Mouse (Mus musculus): ENCODE measurements around the gene Cox6b2. TPM values are rescaled to one million over a fixed set of nuclear protein-coding genes. Genes with fewer than 3 reads are reported as not detected.

Cox6b2 gene
- polyA plus RNA-seq, 1 experiment from 2014 or later, result 71.2 TPM

- Histone ChIP-seq H3K4me1 (ENCODE audit: insufficient read depth, low read length) (no peaks in the 10 kb centered on the region), H3K9me3 (ENCODE audit: low read length) (no peaks in the 10 kb centered on the region), H3K27me3 (ENCODE audit: insufficient read depth, low read length) (no peaks in the 10 kb centered on the region), H3K27ac (ENCODE audit: low read length) (no peak overlapping the region), H3K4me2 (replicated peaks; ENCODE audit: low read depth, low read length) (no peak overlapping the region), H3K36me3 (ENCODE audit: insufficient read depth, low read length) (no peaks in the 10 kb centered on the region), H3K4me3 (ENCODE audit: low read length) (no peak overlapping the region), H3K9ac (replicated peaks; ENCODE audit: low read length) (no peak overlapping the region)
- 37% methylated on average over 3 of the region's 3 CpGs for WGBS
- no peak for ATAC-seq (ENCODE audit: low FRiP score, low TSS enrichment)
These were observed 28.5 kb downstream of the Cox6b2 start for GRCm38 (mm10) chr7:4724359-4724758.

GRCm38 (mm10) chr7:4723508-4723907, 29.4 kb downstream of the Cox6b2 start:
- no peaks in the 10 kb centered on the region for H3K27me3 ChIP-seq (ENCODE audit: insufficient read depth, low read length)
- ATAC-seq (ENCODE audit: low FRiP score, low TSS enrichment), result peak; percentile 62
- H3K27ac ChIP-seq (ENCODE audit: low read length), result no peak overlapping the region
- no peaks in the 10 kb centered on the region for H3K9me3 ChIP-seq (ENCODE audit: low read length)
- 35% methylated on average over 12 of the region's 12 CpGs for WGBS
- no peaks in the 10 kb centered on the region for H3K4me1 ChIP-seq (ENCODE audit: insufficient read depth, low read length)
- peak overlapping the region; percentile 24; the same call in 1 of the 2 replicates for H3K4me3 ChIP-seq (ENCODE audit: low read length)
- no peak overlapping the region for H3K9ac ChIP-seq (replicated peaks; ENCODE audit: low read length)
- H3K4me2 ChIP-seq (replicated peaks; ENCODE audit: low read depth, low read length), result peak overlapping the region; percentile 48
- H3K36me3 ChIP-seq (ENCODE audit: insufficient read depth, low read length), result no peaks in the 10 kb centered on the region

GRCm38 (mm10) chr7:4719276-4719675, 33.6 kb downstream of the Cox6b2 start:
- 95% methylated on average over 3 of the region's 3 CpGs for WGBS
- Histone ChIP-seq H3K27me3 (ENCODE audit: insufficient read depth, low read length) (no peaks in the 10 kb centered on the region), H3K9me3 (ENCODE audit: low read length) (no peaks in the 10 kb centered on the region), H3K27ac (ENCODE audit: low read length) (no peak overlapping the region), H3K4me2 (replicated peaks; ENCODE audit: low read depth, low read length) (no peak overlapping the region), H3K9ac (replicated peaks; ENCODE audit: low read length) (no peak overlapping the region), H3K4me3 (ENCODE audit: low read length) (no peak overlapping the region), H3K36me3 (ENCODE audit: insufficient read depth, low read length) (0 out of 2 replicates have a peak, but pooled peaks cover 8% of the 10 kb centered on the region), H3K4me1 (ENCODE audit: insufficient read depth, low read length) (no peaks in the 10 kb centered on the region)
- no peak for ATAC-seq (ENCODE audit: low FRiP score, low TSS enrichment)

- Histone ChIP-seq H3K27me3 (ENCODE audit: insufficient read depth, low read length) (no peaks in the 10 kb centered on the region), H3K4me1 (ENCODE audit: insufficient read depth, low read length) (no peaks in the 10 kb centered on the region), H3K9me3 (ENCODE audit: low read length) (no peaks in the 10 kb centered on the region), H3K9ac (replicated peaks; ENCODE audit: low read length) (no peak overlapping the region), H3K4me2 (replicated peaks; ENCODE audit: low read depth, low read length) (no peak overlapping the region), H3K4me3 (ENCODE audit: low read length) (no peak overlapping the region), H3K36me3 (ENCODE audit: insufficient read depth, low read length) (peaks cover 15% of the 10 kb centered on the region; the same call in 1 of the 2 replicates), H3K27ac (ENCODE audit: low read length) (no peak overlapping the region)
- 52% methylated on average over 6 of the region's 6 CpGs for WGBS
- no peak for ATAC-seq (ENCODE audit: low FRiP score, low TSS enrichment)
These were observed 35.9 kb downstream of the Cox6b2 start for GRCm38 (mm10) chr7:4716955-4717354.

- no peaks in the 10 kb centered on the region for H3K9me3 ChIP-seq (ENCODE audit: low read length)
- no peaks in the 10 kb centered on the region for H3K4me1 ChIP-seq (ENCODE audit: insufficient read depth, low read length)
- H3K9ac ChIP-seq (replicated peaks; ENCODE audit: low read length), result no peak overlapping the region
- H3K27ac ChIP-seq (ENCODE audit: low read length), result no peak overlapping the region
- 90% methylated on average over 3 of the region's 3 CpGs for WGBS
- H3K36me3 ChIP-seq (ENCODE audit: insufficient read depth, low read length), result peaks cover 41% of the 10 kb centered on the region
- ATAC-seq (ENCODE audit: low FRiP score, low TSS enrichment), result no peak
- H3K4me2 ChIP-seq (replicated peaks; ENCODE audit: low read depth, low read length), result no peak overlapping the region
- no peaks in the 10 kb centered on the region for H3K27me3 ChIP-seq (ENCODE audit: insufficient read depth, low read length)
- H3K4me3 ChIP-seq (ENCODE audit: low read length), result no peak overlapping the region
These were observed 40.3 kb downstream of the Cox6b2 start for GRCm38 (mm10) chr7:4712594-4712993.

- Histone ChIP-seq H3K4me1 (ENCODE audit: insufficient read depth, low read length) (no peaks in the 10 kb centered on the region), H3K4me3 (ENCODE audit: low read length) (no peak overlapping the region), H3K4me2 (replicated peaks; ENCODE audit: low read depth, low read length) (no peak overlapping the region), H3K36me3 (ENCODE audit: insufficient read depth, low read length) (peaks cover 27% of the 10 kb centered on the region), H3K27me3 (ENCODE audit: insufficient read depth, low read length) (no peaks in the 10 kb centered on the region), H3K27ac (ENCODE audit: low read length) (no peak overlapping the region), H3K9ac (replicated peaks; ENCODE audit: low read length) (no peak overlapping the region), H3K9me3 (ENCODE audit: low read length) (no peaks in the 10 kb centered on the region)
- 46% methylated on average over 18 of the region's 18 CpGs for WGBS
- no peak for ATAC-seq (ENCODE audit: low FRiP score, low TSS enrichment)
These were observed 47.8 kb downstream of the Cox6b2 start for GRCm38 (mm10) chr7:4705098-4705497.

GRCm38 (mm10) chr7:4703195-4703594, 49.7 kb downstream of the Cox6b2 start:
- Histone ChIP-seq H3K9ac (replicated peaks; ENCODE audit: low read length) (no peak overlapping the region), H3K27me3 (ENCODE audit: insufficient read depth, low read length) (no peaks in the 10 kb centered on the region), H3K4me3 (ENCODE audit: low read length) (no peak overlapping the region), H3K9me3 (ENCODE audit: low read length) (no peaks in the 10 kb centered on the region), H3K4me2 (replicated peaks; ENCODE audit: low read depth, low read length) (no peak overlapping the region), H3K36me3 (ENCODE audit: insufficient read depth, low read length) (peaks cover 26% of the 10 kb centered on the region), H3K4me1 (ENCODE audit: insufficient read depth, low read length) (no peaks in the 10 kb centered on the region), H3K27ac (ENCODE audit: low read length) (no peak overlapping the region)
- 90% methylated on average over 7 of the region's 7 CpGs for WGBS
- ATAC-seq (ENCODE audit: low FRiP score, low TSS enrichment), result no peak

- ATAC-seq (ENCODE audit: low FRiP score, low TSS enrichment), result no peak
- H3K4me3 ChIP-seq (ENCODE audit: low read length), result no peak overlapping the region
- 34% methylated on average over 8 of the region's 8 CpGs for WGBS
- no peaks in the 10 kb centered on the region for H3K27me3 ChIP-seq (ENCODE audit: insufficient read depth, low read length)
- no peaks in the 10 kb centered on the region for H3K4me1 ChIP-seq (ENCODE audit: insufficient read depth, low read length)
- H3K9me3 ChIP-seq (ENCODE audit: low read length), result no peaks in the 10 kb centered on the region
- no peak overlapping the region for H3K4me2 ChIP-seq (replicated peaks; ENCODE audit: low read depth, low read length)
- no peak overlapping the region for H3K27ac ChIP-seq (ENCODE audit: low read length)
- H3K9ac ChIP-seq (replicated peaks; ENCODE audit: low read length), result no peak overlapping the region
- H3K36me3 ChIP-seq (ENCODE audit: insufficient read depth, low read length), result peaks cover 21% of the 10 kb centered on the region
These were observed 50.6 kb downstream of the Cox6b2 start for GRCm38 (mm10) chr7:4702334-4702733.

Other genes starting within 250 kb of the Cox6b2 start
- gene Tnnt1, start 236.7 kb downstream of the Cox6b2 start, polyA plus RNA-seq (2015; fragmentation: Nextera tagmentation; extraction: Ambion mirVana), result 20.9 and 21.6 TPM in 2 replicates
- gene Tnni3, start 228.9 kb downstream of the Cox6b2 start, polyA plus RNA-seq (2015; fragmentation: Nextera tagmentation; extraction: Ambion mirVana), result 5.8 and 6.1 TPM in 2 replicates
- 3.3 and 3.5 TPM in 2 replicates for gene Dnaaf3, start 220.6 kb downstream of the Cox6b2 start, polyA plus RNA-seq (2015; fragmentation: Nextera tagmentation; extraction: Ambion mirVana)
- gene Syt5, start 205.6 kb downstream of the Cox6b2 start, polyA plus RNA-seq (2015; fragmentation: Nextera tagmentation; extraction: Ambion mirVana), result 5.3 and 6.6 TPM in 2 replicates
- not detected in 2 replicates for gene Ptprh, start 149.1 kb downstream of the Cox6b2 start, polyA plus RNA-seq (2015; fragmentation: Nextera tagmentation; extraction: Ambion mirVana)
- gene Tmem86b, start 121.7 kb downstream of the Cox6b2 start, polyA plus RNA-seq (2015; fragmentation: Nextera tagmentation; extraction: Ambion mirVana), result 1.2 and 1.3 TPM in 2 replicates
- 3.2 and 5.2 TPM in 2 replicates for gene Ppp6r1, start 94.1 kb downstream of the Cox6b2 start, polyA plus RNA-seq (2015; fragmentation: Nextera tagmentation; extraction: Ambion mirVana)
- gene Hspbp1, start 68.0 kb downstream of the Cox6b2 start, polyA plus RNA-seq (2015; fragmentation: Nextera tagmentation; extraction: Ambion mirVana), result 114 and 118 TPM in 2 replicates
- gene Brsk1, start 62.5 kb downstream of the Cox6b2 start, polyA plus RNA-seq (2015; fragmentation: Nextera tagmentation; extraction: Ambion mirVana), result 1.2 and 1.3 TPM in 2 replicates
- gene Tmem150b, start 27.8 kb downstream of the Cox6b2 start, polyA plus RNA-seq (2015; fragmentation: Nextera tagmentation; extraction: Ambion mirVana), result 0.07 and 0.08 TPM in 2 replicates
- gene Kmt5c, start 13.0 kb downstream of the Cox6b2 start, polyA plus RNA-seq (2015; fragmentation: Nextera tagmentation; extraction: Ambion mirVana), result 99.3 and 104 TPM in 2 replicates
- not detected in 2 replicates for gene Fam71e2, start 18.2 kb upstream of the Cox6b2 start, polyA plus RNA-seq (2015; fragmentation: Nextera tagmentation; extraction: Ambion mirVana)
- 0.17 and 0.42 TPM in 2 replicates for gene Il11, start 29.8 kb upstream of the Cox6b2 start, polyA plus RNA-seq (2015; fragmentation: Nextera tagmentation; extraction: Ambion mirVana)
- 0.57 and 0.97 TPM in 2 replicates for gene Tmem190, start 29.8 kb upstream of the Cox6b2 start, polyA plus RNA-seq (2015; fragmentation: Nextera tagmentation; extraction: Ambion mirVana)
- gene Tmem238, start 36.6 kb upstream of the Cox6b2 start, polyA plus RNA-seq (2015; fragmentation: Nextera tagmentation; extraction: Ambion mirVana), result 12.5 and 14.3 TPM in 2 replicates
- gene Rpl28, start 39.8 kb upstream of the Cox6b2 start, polyA plus RNA-seq (2015; fragmentation: Nextera tagmentation; extraction: Ambion mirVana), result 315 and 357 TPM in 2 replicates
- 355 and 360 TPM in 2 replicates for gene Ube2s, start 59.5 kb upstream of the Cox6b2 start, polyA plus RNA-seq (2015; fragmentation: Nextera tagmentation; extraction: Ambion mirVana)
- 0.84 and 1.1 TPM in 2 replicates for gene Shisa7, start 91.6 kb upstream of the Cox6b2 start, polyA plus RNA-seq (2015; fragmentation: Nextera tagmentation; extraction: Ambion mirVana)
- gene Isoc2b, start 117.2 kb upstream of the Cox6b2 start, polyA plus RNA-seq (2015; fragmentation: Nextera tagmentation; extraction: Ambion mirVana), result 9.2 and 9.7 TPM in 2 replicates
- gene Isoc2a, start 124.1 kb upstream of the Cox6b2 start, polyA plus RNA-seq (2015; fragmentation: Nextera tagmentation; extraction: Ambion mirVana), result 1.2 and 1.4 TPM in 2 replicates
- not detected in 2 replicates for gene Gm36210, start 153.4 kb upstream of the Cox6b2 start, polyA plus RNA-seq (2015; fragmentation: Nextera tagmentation; extraction: Ambion mirVana)
- gene Zfp628, start 162.1 kb upstream of the Cox6b2 start, polyA plus RNA-seq (2015; fragmentation: Nextera tagmentation; extraction: Ambion mirVana), result 3.6 and 4.2 TPM in 2 replicates
- 5.8 and 6.2 TPM in 2 replicates for gene Nat14, start 168.9 kb upstream of the Cox6b2 start, polyA plus RNA-seq (2015; fragmentation: Nextera tagmentation; extraction: Ambion mirVana)
- 2.3 and 2.8 TPM in 2 replicates for gene Ssc5d, start 172.7 kb upstream of the Cox6b2 start, polyA plus RNA-seq (2015; fragmentation: Nextera tagmentation; extraction: Ambion mirVana)
- gene Sbk2, start 211.3 kb upstream of the Cox6b2 start, polyA plus RNA-seq (2015; fragmentation: Nextera tagmentation; extraction: Ambion mirVana), result 0.26 and 0.41 TPM in 2 replicates
- gene Sbk3, start 218.1 kb upstream of the Cox6b2 start, polyA plus RNA-seq (2015; fragmentation: Nextera tagmentation; extraction: Ambion mirVana), result not detected in 2 replicates
- gene Zfp579, start 243.1 kb upstream of the Cox6b2 start, polyA plus RNA-seq (2015; fragmentation: Nextera tagmentation; extraction: Ambion mirVana), result 31.3 and 40.5 TPM in 2 replicates